Mouse (Mus musculus) E14TG2a.4 (cell line): ENCODE results near the gene Pqlc2.

ENCODE experiments used
- CTCF ChIP-seq: conservative IDR thresholded peaks from 2 replicates; pipeline ENCODE4 v1.5.1; 2014; ENCODE audit warnings: low read length
- POU5F1 ChIP-seq: IDR thresholded peaks from 2 replicates; pipeline ENCODE4 v1.6.1; 2014; ENCODE audit warnings: low read length, borderline replicate concordance

GRCm38 (mm10) chr4:139276411-139276810, 34.1 kb downstream of the Pqlc2 start:
- TF ChIP-seq CTCF (no peak), POU5F1 (no peak)
